20 mouse cellular contexts compared by ENCODE assay signal in the genomic region with DNA sequence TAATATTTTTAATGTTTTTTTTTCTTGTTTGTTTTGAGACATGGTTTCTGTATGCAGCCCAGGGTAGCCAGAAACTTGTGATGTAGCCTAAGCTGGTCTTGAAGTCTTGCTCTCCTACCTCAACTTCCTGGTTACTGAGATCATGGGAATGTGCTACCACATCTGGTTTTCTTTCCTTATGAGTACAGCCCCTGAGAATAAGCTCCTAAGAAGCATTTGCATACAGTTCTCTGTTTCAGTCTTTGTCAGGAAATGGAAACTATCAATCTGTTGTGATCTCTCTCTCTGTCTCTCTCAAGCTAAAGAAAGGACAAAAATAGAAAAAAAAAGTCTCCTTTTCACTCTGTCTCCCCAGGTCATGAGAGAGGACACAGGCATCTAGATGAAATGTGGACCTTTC. TPM values are rescaled to one million over a fixed set of nuclear protein-coding genes. Genes with fewer than 3 reads are reported as not detected.
A peak's percentile ranks its signal among the peaks of the same experiment; 100 is the strongest.
DNase-seq lines count a peak whose midpoint lies in the region; ATAC-seq and TF ChIP-seq lines count a peak whose summit lies in the region.
"Had no signal": no experiment of that assay in that cellular context is flagged by ENCODE, and none has a peak within 500 bp of the region (broad histone marks: within the 10 kb centered on the region; RNA-seq: fewer than 3 reads in every experiment).

No protein-coding gene starts in this region.

- H3K27ac ChIP-seq in bone marrow, adult 2 months (ENCODE audit: control insufficient read depth, insufficient read depth, low read depth, low read length, poor library complexity), result 0 out of 2 replicates have a peak overlapping the region, but pooled peaks have one; percentile 39
- H3K27ac ChIP-seq: embryonic facial prominence, embryonic 10.5 days; gastrocnemius, adult 2 months; heart, embryonic 15.5 days; hindbrain, embryonic 13.5 days; hindbrain, postnatal 0 days had no signal

- TF ChIP-seq POLR2A in bone marrow, adult 2 months (IDR thresholded peaks at IDR 0.05; ENCODE audit: borderline replicate concordance, control insufficient read depth, low read depth, low read length), result no peak

- no peak for TF ChIP-seq CTCF in bone marrow, adult 2 months (IDR thresholded peaks at IDR 0.05; ENCODE audit: control insufficient read depth, insufficient read depth, low read length)

- DNase-seq in A20 (ENCODE audit: low read depth, low spot score), result peak; percentile 49
- peak; percentile 14 for DNase-seq in induced T-regulatory cell, adult 2 months (ENCODE audit: low read depth)
- no peak for DNase-seq in thymus, postnatal 14 days
- no peak for DNase-seq in yolk sac, embryonic 10.5 days (ENCODE audit: low spot score)
- DNase-seq in adipocyte (ENCODE audit: low spot score), result no peak
- DNase-seq: adrenal gland, postnatal 10 days; cerebellum, adult 18-20 months; cerebellum, adult 9-11 months; cerebellum, postnatal 36 days; gastrocnemius, adult 2 months; gastrocnemius, postnatal 25 days; heart, adult 18-20 months; heart, postnatal 14 days had no signal

- peaks cover 1% of the 10 kb centered on the region; the same call in 1 of the 2 replicates for H3K4me1 ChIP-seq in bone marrow, adult 2 months (ENCODE audit: control insufficient read depth, insufficient read depth, low read length)
- H3K4me1 ChIP-seq: embryonic facial prominence, embryonic 10.5 days; heart, embryonic 15.5 days; hindbrain, embryonic 13.5 days had no signal

- ATAC-seq in neutrophil, adult 5-6 weeks (ENCODE audit: extremely low read depth, insufficient number of reproducible peaks, low FRiP score, poor library complexity, severe bottlenecking), result 0 out of 2 replicates have a peak, but pooled peaks have one; percentile 30
- ATAC-seq: forebrain, embryonic 14.5 days; hindbrain, postnatal 0 days had no signal

- H3K4me3 ChIP-seq in bone marrow, adult 2 months (replicated peaks; ENCODE audit: control insufficient read depth, low read depth, low read length), result no peak overlapping the region
- H3K4me3 ChIP-seq: embryonic facial prominence, embryonic 10.5 days; gastrocnemius, adult 2 months; heart, embryonic 15.5 days; hindbrain, embryonic 13.5 days had no signal

RNA-seq across cellular contexts. Expression of gene Cybb, which starts 40.3 kb away (rescaled TPM):
- polyA plus RNA-seq in bone marrow, adult 2 months (2011; ENCODE audit: insufficient read depth, insufficient read length, low replicate concordance, missing spikeins), result 27.3 and 62.6 TPM in 2 replicates
- 161 and 162 TPM in 2 replicates for total RNA-seq in neutrophil, adult 5-6 weeks (2017)

Comparison
In these comparisons a context has a peak if more than half of its experiments do, and no peak if none do; other contexts are left out.
1. DNase-seq: peak in A20 (single experiment) and induced T-regulatory cell, adult 2 months (single experiment); none in thymus, postnatal 14 days (single experiment), yolk sac, embryonic 10.5 days (single experiment) and adipocyte (single experiment).